Mouse (Mus musculus) gastrocnemius, postnatal 14 days (tissue): Measurements from ENCODE around the gene Megf9. TPM values are rescaled to one million over a fixed set of nuclear protein-coding genes. Genes with fewer than 3 reads are reported as not detected.

Experiments
- DNase-seq: peaks from one replicate; pipeline ENCODE4 v3.0.0; 2021; ENCODE audit warnings: mixed read lengths
- intact Hi-C: fragments of 180-260 bp; cut with DNase I; formaldehyde crosslinking; loops from one replicate; pipeline ENCODE4 v1.15.1; 2025; ENCODE audit warnings: low total_unique reads
- long read RNA-seq, 2 experiments: library from polyadenylated mRNA; stranded (forward); transcript quantifications; one replicate each; pipeline ENCODE4 v2.0.0; 2021
- total RNA-seq, 2 experiments: library from RNA; stranded (reverse); gene quantifications; 2 replicates each; pipeline ENCODE4 v1.2.3; 2021

The Megf9 gene
- total RNA-seq, result 10 to 100 TPM in 1 of 2 experiments, 1 to 10 TPM in 1; 6.0 to 10.2 TPM
- long read RNA-seq, experiment 1, full-length matches to known transcripts, result 1 of 1 reads
- long read RNA-seq, experiment 1, partial matches to known transcripts, result 0 of 1 reads
- long read RNA-seq, experiment 1, other reads (novel, unspliced or antisense), result 0 of 1 reads
- long read RNA-seq, experiment 2, partial matches to known transcripts, result 0 of 1 reads
- long read RNA-seq, experiment 2, other reads (novel, unspliced or antisense), result 1 of 1 reads

- peak; percentile 98 for DNase-seq
- intact Hi-C loops, result no loop called here
Measured at GRCm38 (mm10) chr4:70534891-70535269, at the start of gene Megf9. Megf9 (minus strand) TSS chr4:70534995.

DNA sequence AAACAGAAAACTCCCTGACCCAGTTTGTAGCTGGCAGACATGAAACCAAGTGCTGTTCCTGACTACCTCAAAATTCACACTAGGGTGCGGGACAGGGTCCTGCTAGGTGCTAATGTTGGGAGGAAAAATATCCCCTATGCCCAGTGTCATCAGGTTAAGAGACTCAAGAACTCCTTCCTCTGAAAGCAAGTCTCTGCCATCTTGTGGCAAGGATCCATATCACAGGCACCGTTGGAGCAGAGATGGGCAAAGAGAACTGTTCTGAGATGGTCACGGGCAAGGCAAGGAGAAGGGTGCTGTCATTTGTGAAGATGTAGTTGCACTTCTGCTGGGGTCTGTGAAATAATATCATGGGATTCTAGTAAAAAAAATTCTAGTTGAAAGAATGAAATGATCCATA lies 44.9 kb upstream of the Megf9 start:
- intact Hi-C loops, result no loop called here
- DNase-seq, result peak; percentile 7

- DNase-seq, result no peak
- intact Hi-C loops, result no loop called here
Measured at GRCm38 (mm10) chr4:70578301-70578700, 43.5 kb upstream of the Megf9 start.

GRCm38 (mm10) chr4:70576096-70576495 lies 41.3 kb upstream of the Megf9 start:
- no peak for DNase-seq
- intact Hi-C loops, result no loop called here

- intact Hi-C loops, result no loop called here
- DNase-seq, result no peak
Measured at GRCm38 (mm10) chr4:70573926-70574325, 39.1 kb upstream of the Megf9 start.

DNA sequence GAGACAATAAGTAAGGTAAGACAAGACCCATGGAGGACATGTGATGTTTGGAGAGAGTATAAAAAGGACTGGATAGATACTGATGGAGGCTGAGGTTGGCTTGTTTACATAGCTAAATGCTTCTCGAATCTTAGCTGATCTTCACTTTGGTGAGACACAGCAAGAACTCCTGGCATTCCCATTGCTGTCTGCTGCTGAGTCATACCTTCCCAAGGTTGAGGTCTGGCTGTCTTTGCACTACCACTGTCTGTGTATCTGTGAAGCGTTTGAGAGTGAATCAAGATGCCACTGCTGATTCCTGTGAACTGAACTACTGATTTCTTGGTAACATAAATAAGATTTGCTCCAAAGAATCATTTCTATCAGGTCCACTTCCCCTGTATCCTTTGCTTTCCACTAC lies 19.1 kb upstream of the Megf9 start:
- intact Hi-C loops, result no loop called here

DNA sequence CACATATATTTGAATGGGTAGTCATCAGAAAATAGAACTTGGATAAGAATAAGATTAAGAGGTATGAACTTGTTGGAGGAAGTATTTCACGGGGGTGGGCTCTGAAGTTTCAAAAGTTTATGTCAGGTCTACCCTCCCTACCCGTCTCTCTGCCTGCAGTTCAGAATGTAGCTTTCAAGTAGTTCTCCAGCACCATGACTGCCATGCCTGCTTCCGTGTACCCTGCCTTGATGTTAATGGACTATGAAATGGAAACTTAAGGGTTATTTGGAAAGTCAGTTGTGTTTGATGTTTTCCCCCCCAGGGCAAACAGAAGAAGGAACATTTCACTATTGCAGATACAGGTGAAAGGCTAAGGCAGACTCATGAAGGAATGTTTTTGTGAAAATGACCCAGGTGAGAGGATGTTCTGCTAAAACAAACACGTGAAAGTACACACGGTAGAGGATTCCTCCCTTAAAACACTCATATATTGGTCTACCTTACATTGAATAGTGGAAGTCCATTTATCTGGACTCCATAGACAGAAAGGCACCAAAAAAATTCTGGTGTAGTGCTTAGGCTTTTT lies 18.5 kb upstream of the Megf9 start:
- intact Hi-C loops, result no loop called here
- DNase-seq, result no peak

More for the DNA sequence above, 19.1 kb upstream of the Megf9 start:
- DNase-seq, result no peak

DNA sequence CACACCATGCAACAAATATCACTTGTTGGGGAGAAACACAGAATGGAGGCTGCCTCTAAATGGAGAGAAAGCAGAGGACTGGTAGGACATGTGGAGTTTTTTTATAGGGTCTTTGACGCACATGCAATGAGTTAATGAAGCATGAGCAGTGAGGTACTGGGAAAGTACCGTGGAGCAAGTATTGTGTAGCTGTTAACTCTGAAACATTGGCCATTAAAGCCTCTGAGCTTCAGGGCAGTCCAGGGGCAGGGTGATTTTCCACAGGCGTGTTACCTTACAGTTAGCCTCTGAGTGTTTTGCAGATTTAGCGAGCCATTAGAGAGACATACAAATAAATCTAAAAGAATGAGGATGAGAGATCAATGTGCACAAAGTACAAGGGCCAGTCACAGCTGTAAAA lies 17.3 kb upstream of the Megf9 start:
- no peak for DNase-seq
- intact Hi-C loops, result no loop called here

DNA sequence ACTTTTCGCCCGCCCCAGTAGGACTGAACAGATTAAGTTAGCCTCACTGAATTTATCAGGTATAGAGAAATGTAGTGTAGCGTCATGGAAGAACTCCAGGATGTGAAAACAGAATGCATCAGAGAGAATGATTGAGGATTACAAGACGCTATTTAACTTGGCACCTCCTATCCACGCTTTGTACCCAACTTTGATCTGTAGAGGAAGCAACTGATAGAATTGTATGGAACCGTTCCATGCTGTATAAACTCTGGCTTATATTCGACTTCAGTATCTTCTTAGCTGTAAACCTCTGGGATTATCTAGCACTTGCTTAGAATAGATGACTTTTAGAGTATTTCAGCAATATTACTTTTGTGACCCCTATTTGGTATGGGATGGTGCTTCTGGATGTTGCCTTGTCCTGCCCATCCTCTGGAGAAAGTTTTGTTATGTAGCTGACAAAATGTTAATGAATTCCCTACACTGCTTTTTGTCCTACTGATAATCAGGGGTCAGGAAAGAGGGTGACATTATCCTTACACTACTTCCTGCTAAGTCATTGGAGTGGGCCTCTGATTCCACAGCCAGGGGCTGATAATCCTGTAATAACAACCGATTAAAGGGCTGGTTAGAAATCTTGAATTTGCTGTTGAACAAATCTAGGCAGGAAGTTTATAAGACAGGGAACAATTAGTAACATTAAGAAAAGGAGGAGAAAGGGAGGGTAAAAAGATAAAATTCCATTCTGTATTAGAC lies 12.8 kb upstream of the Megf9 start:
- intact Hi-C loops, result no loop called here
- no peak for DNase-seq

- DNase-seq, result no peak
- intact Hi-C loops, result no loop called here
Measured at GRCm38 (mm10) chr4:70545869-70546542, 11.2 kb upstream of the Megf9 start.

- DNase-seq, result no peak
- intact Hi-C loops, result no loop called here
Measured at GRCm38 (mm10) chr4:70544390-70544789, 9.6 kb upstream of the Megf9 start.

- no peak for DNase-seq
- intact Hi-C loops, result no loop called here
Measured at GRCm38 (mm10) chr4:70542387-70542786, 7.6 kb upstream of the Megf9 start.

DNA sequence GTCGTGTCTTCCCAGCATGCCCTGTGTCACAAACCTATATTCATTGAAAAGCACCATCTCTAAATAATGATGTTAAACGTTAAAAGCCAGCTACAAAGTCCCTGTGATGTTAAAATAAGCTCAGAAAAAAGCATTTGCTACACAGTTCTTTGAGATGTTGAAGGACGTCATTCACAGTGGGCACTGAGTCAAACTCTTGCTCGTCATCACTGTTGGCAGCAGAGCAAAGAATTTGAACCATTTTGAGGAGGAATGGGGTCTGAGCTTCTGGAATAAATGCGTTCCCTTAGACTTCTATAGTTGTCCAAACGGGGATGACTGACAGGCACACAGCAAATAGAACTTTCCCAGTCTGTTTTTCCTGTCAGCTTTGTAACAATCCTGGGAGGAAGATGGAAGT lies 5.9 kb upstream of the Megf9 start:
- DNase-seq, result no peak
- intact Hi-C loops, result no loop called here

DNA sequence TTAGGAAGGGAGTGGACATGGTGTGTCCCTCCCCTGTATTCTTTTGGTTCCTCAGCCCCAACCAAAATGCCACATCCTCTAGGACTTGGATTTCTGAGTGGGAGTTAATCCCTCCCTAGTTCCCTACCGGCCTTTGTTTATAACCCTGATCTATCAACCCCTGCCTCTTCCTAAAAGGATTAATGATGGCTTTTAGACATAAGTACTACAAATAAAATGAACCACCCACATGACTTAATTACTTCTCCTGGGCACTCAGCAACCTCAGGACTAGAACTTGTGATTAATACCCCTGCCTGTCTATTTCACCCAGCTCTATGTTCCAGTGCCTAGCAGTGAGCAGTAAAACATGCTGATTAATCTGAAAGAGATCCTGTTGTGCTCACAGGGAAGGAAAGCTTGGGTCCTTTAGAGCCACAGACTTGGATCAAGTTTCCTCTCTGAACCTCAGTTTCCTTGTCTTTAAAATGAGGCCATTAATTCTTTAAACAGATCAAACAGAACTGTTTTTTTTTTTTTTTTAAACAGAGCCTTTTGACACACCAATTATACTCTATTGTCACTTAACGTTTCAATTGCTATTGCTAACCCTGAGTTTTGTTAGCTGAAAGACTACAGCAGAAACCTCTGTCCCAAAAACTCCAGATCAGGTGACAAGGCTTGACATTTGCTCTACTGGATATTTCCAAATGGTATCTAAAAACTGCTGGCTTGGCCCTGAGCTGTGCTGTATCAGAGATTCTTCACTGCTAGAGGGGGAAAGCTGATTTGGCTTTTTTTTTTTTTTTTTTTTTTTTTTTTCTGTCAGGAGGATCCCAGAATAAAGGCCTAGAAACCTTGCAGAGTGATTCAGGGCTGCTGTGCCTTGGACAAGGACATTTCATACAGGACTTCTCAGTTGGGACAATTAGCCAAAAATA lies 2.1 kb upstream of the Megf9 start:
- DNase-seq, result no peak
- intact Hi-C loops, result no loop called here

DNA sequence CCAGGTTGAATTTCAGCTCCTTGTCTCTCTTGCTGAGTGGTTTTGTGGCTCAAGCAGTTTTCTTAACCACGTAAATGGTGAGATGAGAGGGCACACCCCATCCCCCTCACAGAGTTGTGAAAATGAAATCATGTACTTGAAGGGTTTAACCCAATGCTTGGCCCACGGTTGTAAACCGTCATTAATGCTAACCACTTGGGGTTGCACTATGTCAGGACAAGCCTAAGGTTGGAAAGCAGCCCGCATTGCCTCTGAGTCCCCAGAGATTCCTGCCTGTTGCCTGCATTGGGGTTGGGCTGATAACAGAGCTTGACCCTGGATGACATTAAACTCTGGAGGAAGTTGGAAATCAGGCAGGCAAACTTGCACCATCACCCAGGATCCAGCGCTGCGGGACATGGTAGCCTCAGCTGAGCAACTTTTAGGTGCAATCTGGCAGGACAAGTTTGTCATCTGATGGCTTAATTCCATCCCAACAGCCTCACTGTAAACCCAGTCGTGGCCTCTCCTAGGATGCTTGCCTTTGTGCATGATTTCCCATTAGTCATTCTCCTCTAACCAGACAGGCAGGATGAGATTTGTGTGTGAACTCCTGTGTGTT lies 1.0 kb upstream of the Megf9 start:
- peak; percentile 66 for DNase-seq
- intact Hi-C loops, result no loop called here

DNA sequence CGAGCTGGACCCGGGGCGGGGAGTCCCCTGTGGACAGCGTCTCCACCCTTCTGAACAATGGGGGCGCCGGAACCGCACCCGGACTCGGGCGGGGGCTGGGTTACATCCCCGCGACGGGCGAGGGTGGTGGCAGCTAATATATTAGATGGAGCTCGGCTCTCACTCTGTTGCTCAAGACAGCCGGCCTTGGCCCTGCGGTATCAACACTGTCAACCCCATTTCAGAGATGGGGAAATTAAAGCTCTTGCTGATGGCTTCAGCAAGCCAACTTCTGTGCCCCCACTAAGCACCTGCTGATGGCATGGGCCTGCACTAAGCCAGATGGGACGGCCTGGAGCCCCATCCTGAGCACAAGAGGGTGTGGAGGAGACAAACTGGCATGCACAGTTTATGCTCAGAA lies 494 bp upstream of the Megf9 start:
- intact Hi-C loops, result no loop called here

DNA sequence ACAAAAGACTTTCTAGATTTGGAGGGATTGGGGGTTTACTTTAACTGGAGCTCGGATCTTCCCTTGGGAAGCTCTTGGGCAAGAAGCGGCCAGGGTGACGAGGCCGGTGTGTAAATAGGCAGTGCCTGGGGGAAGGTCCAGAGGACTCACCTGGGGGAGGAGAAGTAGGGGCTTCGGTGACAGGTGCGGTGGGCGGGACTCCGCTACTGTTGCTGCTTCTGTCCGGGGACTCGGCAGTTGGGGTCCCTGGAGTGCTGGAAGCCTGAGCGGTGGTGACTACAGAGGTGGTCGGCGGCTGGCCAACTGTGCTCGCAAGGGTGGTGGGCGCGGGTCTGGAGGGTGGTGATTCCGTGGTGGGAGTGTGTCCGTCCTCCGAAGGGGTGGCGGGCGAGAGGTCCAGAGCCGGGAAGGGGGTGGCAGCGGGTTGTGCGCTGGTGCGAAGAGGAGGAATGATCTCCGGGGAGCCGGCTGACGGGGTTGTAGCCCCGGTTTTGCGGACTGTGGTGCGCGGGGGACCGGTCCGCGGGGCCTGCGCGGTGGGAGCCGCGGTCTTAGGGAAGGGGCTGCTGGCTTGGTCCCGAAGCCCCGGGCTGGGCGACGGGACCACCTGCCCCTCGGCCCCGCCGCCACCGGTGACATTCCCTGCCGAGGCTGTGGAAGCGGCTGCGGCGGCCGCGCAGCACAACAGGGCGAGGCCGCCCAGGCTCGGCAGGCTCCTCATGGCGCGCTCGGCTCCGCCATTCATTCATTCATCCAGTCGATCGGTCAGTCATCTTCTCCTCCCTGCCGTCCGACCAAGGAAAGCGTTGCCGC lies 511 bp downstream of the Megf9 start:
- peak; percentile 26 for DNase-seq
- intact Hi-C loops, result no loop called here

More for the DNA sequence above, 494 bp upstream of the Megf9 start:
- DNase-seq, result no peak

DNA sequence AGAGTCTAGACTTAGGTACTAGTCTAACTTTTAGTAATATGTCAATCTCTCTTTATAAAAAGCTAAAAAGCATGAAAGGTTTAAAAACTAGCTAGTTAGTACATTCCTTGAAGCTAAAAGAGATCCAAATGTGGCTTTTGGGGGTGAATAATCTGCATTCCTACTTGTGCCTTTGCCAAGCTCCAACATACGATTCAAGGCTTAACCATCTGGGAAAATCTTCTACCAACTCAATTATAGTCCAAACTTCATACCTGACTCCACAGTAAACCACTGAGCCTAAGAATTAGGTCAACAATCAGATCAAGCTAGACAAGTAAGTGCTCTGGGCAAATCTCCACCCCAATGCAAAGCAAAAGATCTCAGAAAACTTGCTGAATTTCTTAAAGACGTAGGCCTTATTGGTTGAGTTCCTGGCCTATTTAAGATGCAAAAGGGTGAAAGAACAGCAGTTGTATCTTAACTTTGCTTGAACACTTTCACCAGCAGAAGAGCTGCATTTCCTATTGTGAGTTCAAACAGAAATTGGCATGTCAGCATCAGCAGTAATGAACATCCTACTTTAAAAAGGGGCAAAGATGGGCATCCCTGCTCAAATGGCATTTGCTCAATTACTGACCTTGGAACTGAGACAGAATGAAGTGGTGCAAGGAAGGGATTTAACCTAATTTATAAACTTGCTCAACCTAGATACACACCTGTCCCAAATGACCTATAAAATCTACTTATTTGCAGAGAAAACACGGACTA lies 1.6 kb downstream of the Megf9 start:
- no peak for DNase-seq
- intact Hi-C loops, result no loop called here
